Mouse (Mus musculus) embryo, embryonic 10 days (tissue): Measurements from ENCODE around the gene Pck1.
"Not testable (repeated sequence)": the region's sequence is repeated elsewhere in the genome, so short reads cannot be mapped to it uniquely, and the experiment has no call there.

Experiments used
- DNase-seq: peaks from one replicate; pipeline ENCODE4 v3.0.0-alpha.2; 2015; ENCODE audit warnings: low spot score

The Pck1 gene

GRCm38 (mm10) chr2:173152436-173153151, at the start of gene Pck1:
TSS of gene Pck1 (plus strand) at chr2:173153048.
- no peak for DNase-seq

- no peak for DNase-seq
Observed at GRCm38 (mm10) chr2:173106409-173106808, 46.4 kb upstream of the Pck1 start.

GRCm38 (mm10) chr2:173106889-173107785, 45.7 kb upstream of the Pck1 start:
- DNase-seq: peak; percentile 75

- no peak for DNase-seq
Observed at GRCm38 (mm10) chr2:173108509-173109190, 44.2 kb upstream of the Pck1 start.

- DNase-seq: no peak
Observed at GRCm38 (mm10) chr2:173109510-173109909, 43.3 kb upstream of the Pck1 start.

GRCm38 (mm10) chr2:173110571-173110970, 42.3 kb upstream of the Pck1 start:
- DNase-seq: no peak

GRCm38 (mm10) chr2:173113796-173114195, 39.1 kb upstream of the Pck1 start:
- not testable (repeated sequence) for DNase-seq

GRCm38 (mm10) chr2:173119023-173119944, 33.6 kb upstream of the Pck1 start, which contains the start of gene Ctcfl:
TSS of gene Ctcfl (minus strand) at chr2:173119525.
- no peak for DNase-seq

GRCm38 (mm10) chr2:173120117-173120516, 32.7 kb upstream of the Pck1 start:
- DNase-seq: not testable (repeated sequence)

- DNase-seq: no peak
Observed at GRCm38 (mm10) chr2:173124022-173124735, 28.7 kb upstream of the Pck1 start.

- no peak for DNase-seq
Observed at GRCm38 (mm10) chr2:173126386-173126785, 26.5 kb upstream of the Pck1 start.

GRCm38 (mm10) chr2:173129111-173129510, 23.7 kb upstream of the Pck1 start:
- no peak for DNase-seq

- no peak for DNase-seq
Observed at GRCm38 (mm10) chr2:173132262-173132661, 20.6 kb upstream of the Pck1 start.

GRCm38 (mm10) chr2:173132794-173133300, 20.0 kb upstream of the Pck1 start:
- DNase-seq: no peak

GRCm38 (mm10) chr2:173134695-173135094, 18.2 kb upstream of the Pck1 start:
- no peak for DNase-seq

GRCm38 (mm10) chr2:173138323-173139239, 14.3 kb upstream of the Pck1 start:
- DNase-seq: no peak

GRCm38 (mm10) chr2:173143611-173144010, 9.2 kb upstream of the Pck1 start:
- DNase-seq: no peak

GRCm38 (mm10) chr2:173145808-173146207, 7.0 kb upstream of the Pck1 start:
- no peak for DNase-seq

- no peak for DNase-seq
Observed at GRCm38 (mm10) chr2:173146728-173147127, 6.1 kb upstream of the Pck1 start.
